Mouse (Mus musculus): ENCODE measurements around the gene Ide. TPM values are rescaled to one million over a fixed set of nuclear protein-coding genes. Genes with fewer than 3 reads are reported as not detected.
"Not testable (repeated sequence)": the region's sequence is repeated elsewhere in the genome, so short reads cannot be mapped to it uniquely, and the experiment has no call there.

Ide gene
- polyA plus RNA-seq, 1 experiment from 2014 or later, result 35.7 TPM

- H3K4me3 ChIP-seq; H3K27ac ChIP-seq; H3K36me3 ChIP-seq; ATAC-seq (ENCODE audit: low FRiP score); H3K9me3 ChIP-seq; H3K9ac ChIP-seq; H3K4me2 ChIP-seq: not testable (repeated sequence)
- Histone ChIP-seq H3K27me3 (peaks cover 42% of the 10 kb centered on the region), H3K4me1 (replicated peaks) (peaks cover 13% of the 10 kb centered on the region)
- 79% methylated on average over 9 of the region's 9 CpGs for WGBS
Observed at GRCm38 (mm10) chr19:37232598-37232997, 105.1 kb downstream of the Ide start.

DNA sequence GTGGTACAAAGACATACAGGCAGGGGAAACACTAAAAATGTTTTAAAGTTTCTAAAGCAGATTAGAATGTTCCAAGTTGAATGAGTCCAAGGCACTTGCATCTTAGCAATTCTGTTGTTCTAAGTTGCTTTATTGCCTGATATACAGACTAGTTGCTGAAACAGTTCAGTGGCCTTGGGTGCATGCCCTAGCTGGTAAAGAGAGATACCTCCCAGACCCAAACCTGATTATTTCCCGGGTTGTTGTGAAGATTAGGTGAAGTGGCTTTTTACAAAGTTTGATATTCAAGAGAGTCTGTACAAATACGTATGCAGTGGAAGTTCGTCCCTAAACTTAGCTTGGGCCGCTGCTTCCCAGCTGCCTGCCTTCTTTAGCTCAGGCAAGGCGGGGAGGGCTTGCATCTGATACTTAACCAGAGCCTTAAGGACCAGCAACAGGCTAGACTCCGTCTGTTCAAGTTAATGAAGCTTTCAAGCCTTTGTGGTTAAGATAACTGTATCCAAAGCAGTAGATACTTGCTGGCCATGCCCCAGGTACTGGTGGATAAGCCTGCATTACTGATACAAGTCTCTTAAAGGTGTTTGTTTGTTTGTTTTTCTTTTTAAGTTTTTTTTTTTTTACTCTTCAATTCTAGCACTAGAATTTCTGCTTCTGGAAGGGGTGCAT is 112.3 kb downstream of the Ide start:
- ATAC-seq (ENCODE audit: low FRiP score), result no peak
- Histone ChIP-seq H3K9ac (no peak overlapping the region), H3K4me2 (no peak overlapping the region), H3K27me3 (no peaks in the 10 kb centered on the region), H3K27ac (no peak overlapping the region), H3K4me3 (no peak overlapping the region), H3K36me3 (peaks cover 32% of the 10 kb centered on the region), H3K9me3 (no peaks in the 10 kb centered on the region), H3K4me1 (replicated peaks) (no peaks in the 10 kb centered on the region)
- 84% methylated on average over 6 of the region's 6 CpGs for WGBS

Other genes with a start within 250 kb of the Ide start
- 114 and 117 TPM in 2 replicates for gene March5, start 130.3 kb downstream of the Ide start, polyA plus RNA-seq (2015; fragmentation: Nextera tagmentation; extraction: Ambion mirVana)
- gene Cpeb3, start 129.3 kb downstream of the Ide start, polyA plus RNA-seq (2015; fragmentation: Nextera tagmentation; extraction: Ambion mirVana), result 11.4 TPM in 2 replicates
- gene Kif11, start 38.6 kb upstream of the Ide start, polyA plus RNA-seq (2015; fragmentation: Nextera tagmentation; extraction: Ambion mirVana), result 13.5 and 14.3 TPM in 2 replicates
- 6.7 and 7.2 TPM in 2 replicates for gene Hhex, start 97.0 kb upstream of the Ide start, polyA plus RNA-seq (2015; fragmentation: Nextera tagmentation; extraction: Ambion mirVana)
- gene Exoc6, start 212.6 kb upstream of the Ide start, polyA plus RNA-seq (2015; fragmentation: Nextera tagmentation; extraction: Ambion mirVana), result 15.1 and 15.2 TPM in 2 replicates